Mouse (Mus musculus) myocyte (in vitro differentiated cells): Measurements from ENCODE around the gene Peak1.

Source experiments
- CEBPB ChIP-seq: IDR thresholded peaks from 2 replicates; pipeline ENCODE4 v1.6.1; 2011; ENCODE audit warnings: mild to moderate bottlenecking, moderate library complexity; ENCODE audit not compliant: poor library complexity, insufficient read depth, severe bottlenecking
- E2F4 ChIP-seq: IDR thresholded peaks from one replicate; pipeline ENCODE4 v1.6.1; 2011; ENCODE audit warnings: mild to moderate bottlenecking, control low read depth, moderate library complexity; ENCODE audit not compliant: insufficient read depth
- MAX ChIP-seq: IDR thresholded peaks from one replicate; pipeline ENCODE4 v1.6.1; 2011; ENCODE audit warnings: low read depth, mild to moderate bottlenecking, control low read depth
- MYOD1 ChIP-seq, 3 experiments: IDR thresholded peaks; one replicate each; pipeline ENCODE4 v1.6.1; 2011; ENCODE audit warnings: control low read depth in 2 of 3, low read depth in 2 of 3, mild to moderate bottlenecking in 2 of 3, moderate library complexity in 1 of 3; ENCODE audit not compliant: insufficient read length in 2 of 3, control insufficient read depth in 1 of 3
- MYOG ChIP-seq, 3 experiments: IDR thresholded peaks; one replicate each; pipeline ENCODE4 v1.6.1; 2011; ENCODE audit warnings: control low read depth in 2 of 3, low read depth in 2 of 3, mild to moderate bottlenecking in 2 of 3; ENCODE audit not compliant: insufficient read length in 2 of 3, control insufficient read depth in 1 of 3, insufficient read depth in 1 of 3
- POLR2A ChIP-seq: IDR thresholded peaks from one replicate; pipeline ENCODE4 v1.6.1; 2011; ENCODE audit warnings: low read depth, mild to moderate bottlenecking, control low read depth, moderate library complexity; ENCODE audit not compliant: insufficient read length
- POLR2AphosphoS2 ChIP-seq: IDR thresholded peaks from one replicate; pipeline ENCODE4 v1.6.1; 2011; ENCODE audit warnings: low read depth, control low read depth; ENCODE audit not compliant: insufficient read length
- REST ChIP-seq: IDR thresholded peaks from one replicate; pipeline ENCODE4 v1.6.1; 2011; ENCODE audit warnings: mild to moderate bottlenecking, control low read depth, moderate library complexity; ENCODE audit not compliant: insufficient read depth, insufficient read length
- TCF12 ChIP-seq: IDR thresholded peaks from one replicate; pipeline ENCODE4 v1.6.1; 2011; ENCODE audit warnings: mild to moderate bottlenecking, control low read depth; ENCODE audit not compliant: poor library complexity, insufficient read depth, severe bottlenecking
- TCF3 ChIP-seq: IDR thresholded peaks from one replicate; pipeline ENCODE4 v1.6.1; 2011; ENCODE audit warnings: low read depth, control low read depth; ENCODE audit not compliant: insufficient read length
- USF1 ChIP-seq: IDR thresholded peaks from one replicate; pipeline ENCODE4 v1.6.1; 2011; ENCODE audit warnings: low read depth, mild to moderate bottlenecking, control low read depth, moderate library complexity

DNA sequence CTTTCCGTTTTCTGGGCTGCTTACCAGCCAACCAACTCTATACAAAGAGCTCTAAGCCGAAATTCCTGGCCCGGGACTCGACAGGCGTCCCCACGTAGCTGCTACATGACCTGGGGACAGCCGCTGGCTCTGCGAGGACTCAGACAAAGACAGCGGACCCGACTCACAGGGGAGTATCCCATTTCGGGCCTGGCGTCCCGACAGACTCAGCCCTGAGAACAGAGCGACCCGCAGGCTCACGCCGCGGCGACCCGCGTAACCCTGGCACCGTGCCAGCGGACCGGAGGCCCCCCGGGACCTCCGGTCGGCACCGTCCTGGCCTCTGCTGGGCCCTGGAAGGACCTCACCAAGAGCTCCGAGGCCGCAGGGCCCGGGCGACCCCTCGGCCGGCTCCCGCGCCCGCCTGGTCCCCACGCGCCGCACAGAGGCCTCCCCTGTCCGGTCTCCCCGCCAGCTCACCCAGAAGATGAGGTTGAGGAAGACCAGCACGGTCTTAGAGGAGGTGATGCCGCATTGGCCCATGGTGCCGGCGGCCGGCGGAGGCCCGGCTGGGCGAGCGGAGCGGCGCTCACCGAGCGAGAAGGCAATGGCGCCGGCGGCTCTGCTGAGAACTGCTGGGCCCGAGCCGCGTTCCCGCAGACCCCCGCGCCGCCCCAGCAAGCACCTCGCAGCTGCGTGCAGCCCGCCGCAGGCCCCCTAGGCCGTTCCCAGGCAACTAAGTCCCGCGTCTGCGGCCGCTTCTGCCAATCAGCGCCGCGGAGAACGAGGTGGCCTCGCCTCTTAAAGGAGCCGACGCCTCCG, 257.3 kb downstream of the Peak1 start:
- TF ChIP-seq POLR2A, result peak; percentile 85
- no peak for TF ChIP-seq MAX
- no peak for TF ChIP-seq TCF12
- TF ChIP-seq USF1, result no peak
- TF ChIP-seq E2F4, result no peak
- no peak for TF ChIP-seq CEBPB
- peak in 1 of 3 experiments; percentile 69 for TF ChIP-seq MYOD1 (IDR thresholded peaks at IDR 0.05; ENCODE audit: control insufficient read depth in 1 of 3, insufficient read length in 2 of 3, low read depth in 2 of 3)
- TF ChIP-seq POLR2AphosphoS2, result peak; percentile 60
- TF ChIP-seq REST, result no peak
- no peak for TF ChIP-seq TCF3
- peak in 2 of 3 experiments; percentile 9 to 71 for TF ChIP-seq MYOG (IDR thresholded peaks at IDR 0.05; ENCODE audit: control insufficient read depth in 1 of 3, insufficient read depth in 1 of 3, insufficient read length in 2 of 3, low read depth in 2 of 3)
